Mouse (Mus musculus) forelimb bud, embryonic 11.5 days (tissue): ENCODE results near the gene 1700029P11Rik.
A peak's percentile ranks its signal among the peaks of the same experiment; 100 is the strongest.
"Not testable (repeated sequence)": the region's sequence is repeated elsewhere in the genome, so short reads cannot be mapped to it uniquely, and the experiment has no call there.

Experiments
- DNase-seq: peaks from one replicate; pipeline ENCODE4 v3.0.0-alpha.2; 2012; ENCODE audit warnings: low read depth, low spot score

Gene 1700029P11Rik

DNA sequence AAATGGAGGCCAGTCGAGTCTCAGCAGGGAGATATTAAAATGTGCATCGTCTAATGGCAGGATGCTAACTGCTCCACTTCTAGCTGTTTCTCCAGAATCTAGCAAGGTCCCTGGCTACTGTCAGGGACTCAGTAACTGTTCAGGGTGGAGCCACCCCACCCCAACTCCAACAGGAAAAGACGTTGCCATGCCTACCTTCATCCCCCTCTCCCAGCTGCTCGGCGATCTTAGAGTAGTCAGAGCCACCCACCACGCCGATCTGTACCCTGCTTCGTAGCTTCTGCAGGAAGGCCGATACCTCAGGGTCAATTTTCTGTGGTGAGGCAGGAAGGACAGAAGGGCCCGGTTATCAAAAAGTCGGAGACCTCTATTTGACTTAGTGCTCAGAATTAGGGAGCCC is 22.7 kb upstream of the 1700029P11Rik start:
- no peak for DNase-seq

DNA sequence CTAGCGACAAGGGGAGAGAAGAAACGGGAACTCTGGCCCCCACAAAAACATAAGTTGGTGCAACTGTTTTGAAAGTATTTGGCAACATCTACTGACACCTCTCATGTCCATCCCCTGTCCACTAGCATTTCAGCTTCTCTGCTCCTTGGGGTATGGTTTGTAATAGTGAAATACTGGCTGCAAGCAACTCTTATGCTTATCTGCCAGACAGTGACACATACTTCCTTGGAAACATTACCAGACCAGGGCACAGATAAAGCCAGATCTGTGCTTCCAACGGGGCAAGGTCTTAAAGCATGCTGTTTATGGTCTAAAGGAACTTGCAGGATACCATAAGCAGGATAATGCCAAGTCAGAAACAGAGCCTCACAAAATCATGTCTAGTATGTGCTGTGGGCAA is 21.4 kb upstream of the 1700029P11Rik start:
- DNase-seq = no peak

DNA sequence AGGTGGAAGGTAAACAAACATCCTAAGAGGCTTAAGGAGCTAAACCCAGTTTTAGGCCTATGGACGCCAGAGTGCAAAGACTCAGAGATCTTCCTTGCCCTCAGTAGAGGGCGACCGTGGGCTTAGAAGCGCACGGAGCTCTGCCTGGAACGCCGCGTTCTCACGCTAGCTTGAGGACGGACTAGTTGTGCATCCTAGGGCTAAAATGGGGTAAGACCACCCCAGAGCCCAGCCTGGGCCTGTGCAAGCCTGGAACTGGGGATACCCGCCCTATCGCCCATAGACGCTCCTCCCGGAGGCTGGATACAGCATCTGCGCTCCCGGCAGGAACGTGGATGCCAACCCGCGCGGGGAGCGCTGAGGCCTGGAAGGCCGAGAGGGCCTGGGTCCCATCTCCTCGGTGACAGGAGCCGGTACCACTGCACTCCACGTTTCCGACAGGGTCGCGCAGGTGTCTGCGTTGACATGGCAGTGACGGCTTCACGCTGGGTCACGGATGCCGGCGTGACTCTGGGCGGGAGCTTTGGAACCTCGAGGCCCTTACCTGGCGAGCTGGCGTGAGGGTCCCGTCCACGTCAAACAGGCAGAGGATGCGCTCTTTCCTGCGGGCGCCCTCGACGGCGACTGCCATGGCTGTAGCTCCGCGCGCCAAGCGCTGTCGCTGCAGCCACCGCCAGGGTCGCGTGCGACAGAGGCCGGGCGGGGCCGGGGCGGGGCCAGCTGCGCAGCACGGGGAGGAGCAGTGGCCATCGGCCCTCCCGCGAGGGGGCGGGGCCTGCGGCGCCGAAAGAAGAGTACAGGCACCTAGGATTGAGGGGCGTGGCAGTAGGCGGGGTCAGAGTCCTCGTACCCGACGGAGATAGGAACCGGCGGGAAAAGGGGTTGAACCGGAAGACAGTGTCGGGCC is 19.9 kb upstream of the 1700029P11Rik start, which contains the start of gene Pmm1:
Gene Pmm1, minus strand, starts transcription at position 760 of the 907 bp plus-strand sequence.
- peak; percentile 96 for DNase-seq

DNA sequence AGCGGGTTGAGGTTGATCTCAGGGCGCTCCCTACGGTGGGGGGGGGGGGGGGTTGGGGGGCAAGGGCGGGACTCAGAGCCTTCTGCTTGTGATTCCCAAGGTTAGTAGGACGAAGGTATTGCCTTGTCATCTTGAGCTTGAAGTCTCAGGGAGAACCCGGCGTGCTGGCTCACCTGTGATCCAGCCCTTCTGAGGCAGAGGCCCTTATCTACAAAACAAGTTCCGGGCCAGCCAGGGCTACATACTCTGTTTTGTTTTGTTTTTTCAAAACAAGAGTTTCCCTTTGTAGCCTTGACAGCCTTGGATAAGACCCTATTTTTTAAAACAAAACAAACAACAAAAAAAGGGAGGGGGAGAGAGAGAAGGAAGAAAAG is 19.3 kb upstream of the 1700029P11Rik start:
- no peak for DNase-seq

DNA sequence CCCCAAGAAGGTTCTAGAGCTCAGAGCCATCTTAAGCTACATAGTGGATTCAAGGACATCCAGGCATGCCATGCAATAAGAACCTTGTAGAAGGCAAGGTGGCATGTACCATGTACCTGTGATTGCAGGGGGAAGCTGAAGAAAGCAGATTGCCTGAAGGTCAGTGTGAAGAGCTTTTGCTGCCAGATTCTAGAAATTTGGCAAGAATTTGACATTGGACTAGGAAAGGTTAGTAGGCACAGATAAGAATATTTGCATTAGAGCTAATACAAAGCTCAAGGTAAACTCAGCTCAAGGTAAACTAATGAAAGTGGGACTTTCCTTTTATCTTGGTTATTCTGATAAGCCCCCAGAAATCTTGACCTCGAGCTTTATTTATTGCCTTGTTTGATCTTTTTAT is 16.1 kb upstream of the 1700029P11Rik start:
- DNase-seq = no peak

DNA sequence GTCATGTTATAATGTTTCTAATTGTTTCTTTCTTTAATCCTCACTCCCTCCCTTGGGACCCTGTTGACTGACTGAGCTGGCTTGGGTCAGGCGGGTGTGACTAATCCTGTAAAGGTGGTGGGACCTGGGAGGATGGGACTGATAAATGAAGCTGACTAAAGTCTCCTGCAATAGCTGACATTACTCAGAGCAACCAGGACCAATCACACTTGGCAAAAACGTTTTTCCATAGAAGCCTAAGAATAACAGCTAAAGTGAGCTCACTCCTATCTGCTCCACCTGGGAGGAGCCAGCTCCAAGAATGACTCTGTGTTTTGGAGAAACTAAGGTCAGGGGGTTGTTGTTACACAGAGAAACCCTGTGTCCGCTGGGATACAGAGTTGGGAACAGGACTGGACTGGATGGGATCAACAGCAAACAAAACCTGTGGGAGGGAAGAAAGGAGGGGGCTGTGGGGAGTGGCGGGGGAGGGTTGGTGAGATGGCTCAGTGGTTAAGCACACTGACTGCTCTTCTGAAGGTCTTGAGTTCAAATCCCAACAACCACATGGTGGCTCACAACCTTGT is 15.3 kb upstream of the 1700029P11Rik start:
- DNase-seq = no peak

DNA sequence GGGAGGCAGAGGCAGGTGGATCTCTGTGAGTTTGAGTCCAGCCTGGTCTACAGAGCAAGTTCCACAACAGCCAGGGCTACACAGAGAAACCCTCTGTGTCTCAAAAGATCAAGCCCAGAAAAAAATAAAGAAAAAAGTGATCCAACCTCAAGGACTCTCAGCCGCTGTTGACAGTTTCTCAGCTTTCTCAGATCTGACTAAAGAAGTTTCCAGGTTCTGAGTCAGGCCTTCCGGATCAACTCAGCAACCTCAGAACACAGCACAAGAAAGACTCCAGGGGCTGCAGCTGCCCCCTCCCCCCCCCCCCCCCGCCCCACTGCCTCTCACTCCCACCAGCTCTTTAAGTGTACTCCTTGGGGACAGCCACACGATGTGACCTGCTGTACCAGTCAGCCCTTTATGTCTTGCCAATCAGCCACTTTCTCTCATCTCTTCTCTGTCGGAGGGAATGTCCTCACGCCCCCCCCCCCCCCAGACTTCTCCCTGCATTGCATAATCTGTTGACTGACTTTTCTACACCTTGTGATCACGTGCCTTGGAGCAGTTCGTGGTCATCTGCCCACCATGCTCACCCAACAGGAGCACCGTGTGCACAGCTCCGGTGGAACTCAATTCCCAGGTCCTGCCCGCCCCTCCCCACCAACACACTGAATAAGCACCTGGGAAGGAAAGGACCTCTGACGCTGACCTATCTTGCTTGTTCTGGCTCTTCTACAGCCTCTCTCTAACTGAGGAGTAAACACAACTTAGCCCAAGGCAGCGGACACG is 14.1 kb upstream of the 1700029P11Rik start:
- no peak for DNase-seq

DNA sequence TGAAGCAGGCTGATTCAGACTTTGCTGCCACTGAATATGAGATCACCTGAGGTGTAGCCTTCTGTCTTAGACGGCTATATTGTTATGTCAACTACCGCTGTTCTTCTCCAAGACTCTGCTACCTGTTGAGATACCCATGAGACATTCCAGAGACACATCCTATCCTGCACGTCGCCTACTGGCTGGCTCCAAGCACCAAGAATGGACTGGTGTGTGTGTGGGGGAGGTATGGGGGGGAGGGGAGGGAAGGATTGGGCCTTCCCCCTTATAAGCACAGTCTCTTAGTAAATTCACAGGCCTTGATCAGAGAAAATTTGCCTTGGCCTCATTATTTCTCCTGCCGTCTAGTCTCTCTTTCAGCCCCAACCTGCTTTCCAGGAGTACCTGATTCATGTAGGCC is 12.5 kb upstream of the 1700029P11Rik start:
- DNase-seq = no peak

DNA sequence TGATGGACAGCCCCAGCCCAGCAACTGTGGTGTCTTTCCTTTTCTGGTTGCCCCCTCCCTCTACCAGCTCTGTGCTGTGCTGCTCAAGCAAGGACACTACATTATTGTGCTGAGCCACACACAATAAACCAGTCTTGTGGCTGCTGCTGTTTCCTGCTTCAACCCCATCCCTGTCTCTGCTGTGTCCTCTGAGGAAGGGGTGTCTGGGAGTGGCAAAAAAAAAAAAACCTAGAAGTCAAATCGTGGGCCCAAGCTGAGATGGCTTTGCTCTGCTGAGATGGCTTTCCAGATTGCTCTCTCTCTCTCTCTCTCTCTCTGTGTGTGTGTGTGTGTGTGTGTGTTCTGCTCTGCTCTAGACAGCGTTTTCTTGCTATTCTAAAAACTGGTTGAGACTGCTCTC is 11.9 kb upstream of the 1700029P11Rik start:
- DNase-seq = no peak

DNA sequence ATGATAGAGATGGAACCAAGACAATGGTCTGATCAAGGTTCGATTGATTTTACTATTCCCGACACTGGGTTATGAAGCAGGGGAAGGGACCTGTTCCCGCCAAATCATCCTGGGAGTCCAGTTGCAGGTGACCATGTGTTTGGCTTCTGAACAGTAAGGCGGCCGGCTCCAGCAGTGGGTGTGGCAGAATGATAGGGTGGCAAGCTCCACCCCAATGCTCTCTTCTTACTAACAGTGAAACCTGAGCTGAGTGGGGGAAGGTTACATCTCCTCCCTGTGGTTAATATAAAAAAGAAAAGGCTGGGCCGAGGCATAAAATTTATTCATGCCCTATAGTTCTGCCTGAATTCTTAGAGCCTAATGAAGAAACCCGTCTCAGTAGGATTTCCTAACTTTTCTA is 11.2 kb upstream of the 1700029P11Rik start:
- DNase-seq = no peak

DNA sequence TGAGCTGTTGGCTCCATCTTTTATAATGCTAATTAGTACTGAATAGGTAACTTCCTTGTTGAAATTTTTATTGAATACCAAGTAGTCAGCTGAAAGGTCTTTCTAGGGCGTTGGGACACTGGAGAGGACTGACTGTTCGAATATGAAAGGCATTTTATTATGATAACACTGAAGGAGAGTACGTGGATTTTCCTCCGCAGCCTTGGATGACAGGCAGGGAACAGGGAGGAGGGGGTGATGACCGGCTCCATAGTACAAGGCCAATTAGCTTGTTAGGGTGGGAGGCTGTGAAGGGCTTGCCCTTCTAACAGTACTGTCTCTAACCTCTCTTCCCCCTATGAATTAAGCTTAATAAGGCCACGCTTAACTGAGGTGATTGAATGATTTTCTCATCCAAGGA is 10.7 kb upstream of the 1700029P11Rik start:
- DNase-seq = not testable (repeated sequence)

DNA sequence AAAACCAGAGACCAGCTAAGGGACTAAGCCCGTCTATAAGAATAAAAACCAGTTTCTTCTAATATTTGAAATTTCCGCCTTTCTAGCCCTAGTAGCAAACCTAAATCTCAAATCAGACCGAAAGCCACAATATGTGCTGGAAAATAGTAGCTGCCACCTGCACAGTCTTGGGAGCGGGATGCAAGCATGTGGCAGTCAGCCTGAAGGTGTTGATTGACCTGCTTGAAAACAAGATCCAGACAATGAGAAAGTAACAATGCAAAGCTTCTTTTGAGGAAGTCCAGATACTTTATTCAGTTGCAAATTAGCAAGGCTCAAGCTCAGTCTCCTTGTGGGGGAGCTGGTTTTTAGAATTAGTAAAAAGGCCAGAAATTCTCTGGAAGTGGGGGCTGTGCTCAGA is 9.8 kb upstream of the 1700029P11Rik start:
- not testable (repeated sequence) for DNase-seq

DNA sequence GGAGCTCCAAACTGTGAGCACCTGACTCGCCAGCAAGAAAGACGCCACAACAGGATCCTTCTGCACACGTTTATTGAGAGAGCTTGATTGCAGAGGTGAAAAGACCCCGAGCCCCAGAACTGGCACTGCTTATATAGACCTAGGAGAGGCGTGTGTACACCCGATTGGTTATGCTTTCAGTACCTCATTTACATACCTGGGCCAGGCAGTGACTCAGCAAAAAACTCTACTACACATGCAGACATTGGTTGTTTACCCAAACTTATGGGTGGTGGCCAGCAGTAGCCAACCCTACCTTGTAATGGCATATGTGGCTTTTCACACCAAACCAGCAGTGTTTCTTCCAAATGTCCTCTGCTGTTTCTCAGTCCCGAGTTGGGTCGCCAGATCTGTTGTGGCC is 5.2 kb upstream of the 1700029P11Rik start:
- not testable (repeated sequence) for DNase-seq

DNA sequence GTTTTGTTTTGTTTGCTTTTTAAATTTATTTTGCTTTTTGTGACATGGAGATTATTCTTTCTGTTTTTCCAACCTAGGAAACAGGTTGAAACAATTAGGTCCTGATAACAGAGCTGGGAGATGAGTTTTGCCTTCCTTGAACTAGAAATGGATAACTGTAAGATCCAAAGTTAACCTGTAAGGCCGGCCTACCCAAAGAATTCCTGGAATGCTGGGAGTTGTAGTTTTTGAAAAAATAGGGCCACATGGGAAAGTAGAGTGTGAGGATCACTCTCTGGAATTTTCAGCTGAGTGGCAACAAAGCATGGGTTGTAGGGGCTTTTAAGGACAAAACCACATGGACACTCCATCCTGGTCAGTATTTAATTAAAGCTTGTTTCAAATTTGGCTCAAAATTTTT is 1.8 kb downstream of the 1700029P11Rik start:
- DNase-seq = no peak

DNA sequence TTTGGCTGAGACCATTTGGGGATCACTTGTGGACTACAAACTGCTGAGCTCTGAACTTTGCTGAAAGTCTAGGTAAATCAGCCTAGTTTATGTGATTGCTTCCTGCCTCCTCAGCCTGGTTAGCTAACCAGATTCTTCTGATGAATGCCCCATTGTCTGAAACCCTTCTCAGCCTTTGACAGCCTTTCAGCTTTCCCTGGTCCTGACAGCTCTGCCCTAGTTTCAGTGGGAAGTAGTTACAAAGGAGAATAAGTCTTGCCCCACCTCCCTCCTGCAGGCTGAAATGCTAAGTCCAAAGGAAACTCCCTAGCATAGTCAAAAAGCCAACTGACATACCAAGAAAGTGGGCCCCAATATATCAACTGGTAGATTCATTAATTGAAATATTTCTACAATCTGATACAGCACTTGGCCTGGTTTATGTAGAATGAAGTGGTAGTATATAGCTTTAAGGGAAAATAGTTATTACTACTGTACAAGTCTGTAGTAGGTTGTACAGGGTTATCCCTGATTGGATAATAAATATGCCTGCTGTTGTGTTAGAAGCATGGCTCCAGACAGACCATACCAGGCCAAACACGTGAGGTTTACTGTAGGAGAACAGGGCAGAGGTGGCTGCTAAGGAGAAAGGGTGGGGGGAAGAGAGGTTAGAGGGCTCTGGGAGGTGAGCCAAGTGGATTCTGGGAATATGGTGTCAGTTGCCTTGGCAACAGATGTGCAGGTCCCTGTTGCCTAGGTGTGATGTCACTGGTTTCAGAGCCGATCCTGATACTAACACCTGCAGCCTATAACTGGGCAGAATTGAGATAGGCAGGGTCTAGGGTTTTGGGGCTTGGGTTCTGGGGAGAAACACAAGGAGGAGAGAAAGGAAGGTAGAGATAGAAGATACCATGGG is 5.2 kb downstream of the 1700029P11Rik start:
- DNase-seq = no peak

DNA sequence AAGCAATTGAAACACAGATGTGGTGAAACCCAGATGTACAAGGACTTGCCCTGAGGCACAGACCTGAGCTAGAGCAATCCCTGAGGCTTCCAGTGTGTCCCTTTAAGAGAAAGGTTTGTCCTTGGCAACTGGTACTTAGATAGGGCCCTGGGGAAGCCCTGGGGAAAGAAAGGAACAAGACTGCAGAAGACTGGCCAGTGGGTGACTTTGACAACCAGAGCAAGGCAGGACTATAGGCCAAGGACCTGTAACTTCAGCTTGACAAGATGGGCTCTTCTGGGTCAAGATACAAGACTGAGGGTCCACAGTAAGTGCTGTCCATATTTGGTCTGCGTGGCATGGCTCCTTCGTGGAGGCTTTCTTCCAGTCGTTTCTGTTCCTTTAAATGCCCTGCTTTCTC is 7.3 kb downstream of the 1700029P11Rik start, which contains the start of gene Xrcc6:
Gene Xrcc6, plus strand, starts transcription at position 190 of the 400 bp plus-strand sequence.
- no peak for DNase-seq

DNA sequence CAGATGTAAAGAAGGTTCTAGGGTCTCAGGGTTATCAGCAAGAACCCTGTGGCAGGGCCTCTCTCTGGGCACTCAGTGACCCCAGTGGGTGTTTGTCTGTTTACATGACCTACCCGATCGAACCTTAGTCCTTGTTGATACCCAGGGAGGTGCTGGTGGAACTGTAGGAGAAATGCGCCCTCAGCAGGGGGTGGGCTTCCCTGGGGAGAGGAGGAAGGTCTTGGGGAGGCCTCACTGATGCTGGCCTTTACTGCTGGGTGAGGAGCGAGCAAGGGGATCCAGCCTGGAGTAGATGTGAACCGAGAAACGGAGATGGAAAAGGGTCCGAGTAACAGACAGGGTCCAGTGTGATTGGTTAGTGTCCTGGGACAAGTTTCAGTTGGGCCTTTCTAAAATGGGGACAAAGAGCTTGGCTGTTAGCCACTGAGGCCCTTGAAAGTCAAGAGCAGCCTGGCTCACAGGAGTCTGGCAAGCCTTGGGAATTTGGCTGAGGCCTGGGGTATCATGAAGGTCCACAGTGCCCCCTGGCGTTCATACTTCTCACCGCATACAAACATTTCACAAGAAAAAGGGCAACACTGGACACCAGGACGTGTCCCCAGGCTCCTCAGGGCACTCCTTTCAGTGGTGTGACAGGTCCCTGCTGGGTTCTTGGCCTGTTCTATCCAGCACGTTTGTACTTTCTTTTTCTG is 9.2 kb downstream of the 1700029P11Rik start:
- peak; percentile 91 for DNase-seq

DNA sequence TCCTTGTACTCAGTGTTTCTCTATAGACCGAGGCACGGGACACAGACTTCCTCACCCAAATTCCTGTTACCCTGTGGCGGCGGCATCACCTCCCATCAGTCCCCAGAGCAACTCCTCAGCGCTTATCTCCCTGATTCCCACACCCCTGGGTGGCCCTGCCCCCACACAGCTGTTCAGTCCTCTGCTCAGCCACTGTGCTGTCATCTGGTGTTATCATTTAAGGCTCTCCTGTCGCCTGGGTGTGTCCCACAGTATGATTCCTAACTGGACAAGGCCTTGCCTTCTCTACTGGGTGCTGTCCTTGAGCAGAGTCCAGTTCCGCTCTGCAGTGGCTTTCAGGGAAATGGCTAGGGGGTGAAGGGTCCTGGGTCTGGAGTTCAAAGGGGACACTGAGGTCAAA is 10.2 kb downstream of the 1700029P11Rik start:
- no peak for DNase-seq

DNA sequence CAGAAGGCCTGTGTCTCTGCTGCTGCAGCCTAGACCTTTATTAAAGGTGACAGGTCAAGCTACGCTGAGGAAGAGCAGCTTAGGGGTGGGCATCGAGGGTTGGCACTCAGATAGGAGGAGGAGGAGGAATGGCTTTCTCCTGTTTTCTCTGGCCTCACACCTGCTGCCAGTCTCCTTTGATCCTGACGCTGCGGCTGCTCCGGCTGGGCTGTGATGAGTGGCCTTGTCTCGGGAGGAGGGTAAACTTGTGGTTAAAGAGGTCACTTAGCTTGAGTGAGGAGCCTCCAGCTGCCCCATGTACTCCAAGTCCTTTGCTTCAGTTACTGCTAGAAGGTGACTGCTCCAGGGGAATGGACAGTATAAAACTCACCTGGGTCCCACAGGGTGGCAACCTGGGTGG is 13.7 kb downstream of the 1700029P11Rik start:
- DNase-seq = no peak

DNA sequence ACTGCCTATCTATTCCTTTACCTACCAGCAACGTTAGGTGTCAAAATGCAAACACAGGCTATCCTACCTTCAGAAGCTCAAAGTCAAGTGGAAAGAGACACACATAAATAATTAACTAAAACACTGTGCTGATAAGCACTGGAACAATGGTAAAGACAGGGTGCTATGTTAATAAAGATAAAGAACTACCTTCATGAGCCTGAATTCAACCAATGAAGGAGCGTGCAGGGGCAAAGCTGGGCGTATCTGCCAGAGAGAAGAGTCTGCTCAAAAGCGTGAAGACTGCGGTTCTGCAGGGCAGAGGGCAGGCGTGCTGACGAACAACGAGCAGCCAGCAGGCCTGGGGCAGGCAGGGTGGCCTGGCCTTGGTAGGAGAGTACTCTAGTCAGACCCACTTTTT is 23.9 kb downstream of the 1700029P11Rik start:
- no peak for DNase-seq

DNA sequence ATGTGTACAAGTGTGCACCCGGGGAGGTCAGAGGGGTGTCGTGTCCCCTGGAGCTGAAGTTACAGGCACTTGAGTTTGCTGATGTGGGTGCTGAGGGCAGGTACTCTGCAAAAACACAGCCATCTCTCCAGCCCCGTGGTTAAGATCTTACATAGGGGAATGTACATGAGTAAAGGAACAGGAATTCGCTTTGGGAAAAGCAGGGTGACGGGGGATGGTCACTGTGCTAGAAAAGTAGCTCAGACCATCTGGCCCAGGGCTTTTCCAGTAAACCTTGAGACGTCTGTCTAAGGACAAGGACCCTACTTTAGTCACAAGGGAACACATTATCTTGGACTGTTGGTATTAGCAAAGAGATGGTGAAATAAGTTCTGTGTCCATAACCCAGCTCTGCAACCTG is 31.6 kb downstream of the 1700029P11Rik start:
- no peak for DNase-seq
